Mouse (Mus musculus): Measurements from ENCODE around the gene Kank1. TPM values are rescaled to one million over a fixed set of nuclear protein-coding genes. Genes with fewer than 3 reads are reported as not detected.

Kank1 gene
- polyA plus RNA-seq, 1 experiment from 2014 or later, result 12.2 TPM

GRCm38 (mm10) chr19:25343657-25344322, 107.0 kb downstream of the Kank1 start:
- Histone ChIP-seq H3K36me3 (replicated peaks; ENCODE audit: control insufficient read depth, insufficient read depth) (no peaks in the 10 kb centered on the region), H3K27ac (no peak overlapping the region), H3K9ac (no peak overlapping the region), H3K27me3 (ENCODE audit: control insufficient read depth, insufficient read depth, low read length) (no peaks in the 10 kb centered on the region), H3K4me1 (replicated peaks; ENCODE audit: control insufficient read depth, insufficient read depth, low read length) (no peaks in the 10 kb centered on the region; the same call in 1 of the 2 replicates), H3K9me3 (ENCODE audit: control insufficient read depth, low read length) (no peaks in the 10 kb centered on the region), H3K4me3 (replicated peaks; ENCODE audit: low read length) (no peak overlapping the region), H3K4me2 (replicated peaks) (0 out of 2 replicates have a peak overlapping the region, but pooled peaks have one; percentile 6)
- DNase-seq (ENCODE audit: low spot score), result no peak
- no peak for ATAC-seq (ENCODE audit: low FRiP score)
- WGBS, result 59% methylated on average over 16 of the region's 16 CpGs

GRCm38 (mm10) chr19:25344371-25344770, 107.6 kb downstream of the Kank1 start:
- Histone ChIP-seq H3K36me3 (replicated peaks; ENCODE audit: control insufficient read depth, insufficient read depth) (no peaks in the 10 kb centered on the region), H3K4me2 (replicated peaks) (no peak overlapping the region), H3K9ac (no peak overlapping the region), H3K4me1 (replicated peaks; ENCODE audit: control insufficient read depth, insufficient read depth, low read length) (no peaks in the 10 kb centered on the region; the same call in 1 of the 2 replicates), H3K27me3 (ENCODE audit: control insufficient read depth, insufficient read depth, low read length) (no peaks in the 10 kb centered on the region), H3K9me3 (ENCODE audit: control insufficient read depth, low read length) (no peaks in the 10 kb centered on the region), H3K27ac (no peak overlapping the region), H3K4me3 (replicated peaks; ENCODE audit: low read length) (no peak overlapping the region)
- no peak for DNase-seq (ENCODE audit: low spot score)
- ATAC-seq (ENCODE audit: low FRiP score), result no peak
- WGBS, result 58% methylated on average over 6 of the region's 6 CpGs

GRCm38 (mm10) chr19:25345972-25346371, 109.2 kb downstream of the Kank1 start:
- Histone ChIP-seq H3K9me3 (ENCODE audit: control insufficient read depth, low read length) (no peaks in the 10 kb centered on the region), H3K27ac (no peak overlapping the region), H3K9ac (no peak overlapping the region), H3K27me3 (ENCODE audit: control insufficient read depth, insufficient read depth, low read length) (no peaks in the 10 kb centered on the region), H3K4me1 (replicated peaks; ENCODE audit: control insufficient read depth, insufficient read depth, low read length) (peaks cover 2% of the 10 kb centered on the region), H3K36me3 (replicated peaks; ENCODE audit: control insufficient read depth, insufficient read depth) (no peaks in the 10 kb centered on the region), H3K4me2 (replicated peaks) (no peak overlapping the region), H3K4me3 (replicated peaks; ENCODE audit: low read length) (no peak overlapping the region)
- ATAC-seq (ENCODE audit: low FRiP score), result no peak
- 96% methylated on average over 5 of the region's 5 CpGs for WGBS
- DNase-seq (ENCODE audit: low spot score), result no peak

GRCm38 (mm10) chr19:25347515-25347914, 110.7 kb downstream of the Kank1 start:
- no peak for DNase-seq (ENCODE audit: low spot score)
- Histone ChIP-seq H3K36me3 (replicated peaks; ENCODE audit: control insufficient read depth, insufficient read depth) (no peaks in the 10 kb centered on the region), H3K27ac (no peak overlapping the region), H3K9me3 (ENCODE audit: control insufficient read depth, low read length) (no peaks in the 10 kb centered on the region), H3K9ac (no peak overlapping the region), H3K27me3 (ENCODE audit: control insufficient read depth, insufficient read depth, low read length) (no peaks in the 10 kb centered on the region), H3K4me2 (replicated peaks) (no peak overlapping the region), H3K4me3 (replicated peaks; ENCODE audit: low read length) (no peak overlapping the region), H3K4me1 (replicated peaks; ENCODE audit: control insufficient read depth, insufficient read depth, low read length) (peaks cover 10% of the 10 kb centered on the region)
- WGBS, result 81% methylated on average over 5 of the region's 5 CpGs
- ATAC-seq (ENCODE audit: low FRiP score), result no peak

- 52% methylated on average over 15 of the region's 15 CpGs for WGBS
- Histone ChIP-seq H3K9me3 (ENCODE audit: control insufficient read depth, low read length) (no peaks in the 10 kb centered on the region), H3K4me3 (replicated peaks; ENCODE audit: low read length) (no peak overlapping the region), H3K4me2 (replicated peaks) (peak overlapping the region; percentile 19; the same call in 1 of the 2 replicates), H3K9ac (no peak overlapping the region), H3K27ac (no peak overlapping the region), H3K27me3 (ENCODE audit: control insufficient read depth, insufficient read depth, low read length) (no peaks in the 10 kb centered on the region), H3K4me1 (replicated peaks; ENCODE audit: control insufficient read depth, insufficient read depth, low read length) (peaks cover 10% of the 10 kb centered on the region), H3K36me3 (replicated peaks; ENCODE audit: control insufficient read depth, insufficient read depth) (no peaks in the 10 kb centered on the region)
- ATAC-seq (ENCODE audit: low FRiP score), result peak; percentile 73; the same call in 1 of the 2 replicates
- no peak for DNase-seq (ENCODE audit: low spot score)
Observed at GRCm38 (mm10) chr19:25351257-25351955, 114.6 kb downstream of the Kank1 start.

- H3K36me3 ChIP-seq (replicated peaks; ENCODE audit: control insufficient read depth, insufficient read depth), result no peaks in the 10 kb centered on the region
- no peak overlapping the region for H3K9ac ChIP-seq
- no peaks in the 10 kb centered on the region for H3K9me3 ChIP-seq (ENCODE audit: control insufficient read depth, low read length)
- H3K4me2 ChIP-seq (replicated peaks), result no peak overlapping the region
- no peaks in the 10 kb centered on the region for H3K27me3 ChIP-seq (ENCODE audit: control insufficient read depth, insufficient read depth, low read length)
- H3K27ac ChIP-seq, result no peak overlapping the region
- WGBS, result 66% methylated on average over 11 of the region's 11 CpGs
- no peak overlapping the region for H3K4me3 ChIP-seq (replicated peaks; ENCODE audit: low read length)
- DNase-seq (ENCODE audit: low spot score), result no peak
- peaks cover 5% of the 10 kb centered on the region; the same call in 1 of the 2 replicates for H3K4me1 ChIP-seq (replicated peaks; ENCODE audit: control insufficient read depth, insufficient read depth, low read length)
- ATAC-seq (ENCODE audit: low FRiP score), result no peak
Observed at GRCm38 (mm10) chr19:25357094-25357493, 120.3 kb downstream of the Kank1 start.

- ATAC-seq (ENCODE audit: low FRiP score) (no peak), DNase-seq (ENCODE audit: low spot score) (no peak)
- H3K27ac ChIP-seq, result no peak overlapping the region
- H3K9ac ChIP-seq, result no peak overlapping the region
- H3K9me3 ChIP-seq (ENCODE audit: control insufficient read depth, low read length), result no peaks in the 10 kb centered on the region
- no peaks in the 10 kb centered on the region for H3K36me3 ChIP-seq (replicated peaks; ENCODE audit: control insufficient read depth, insufficient read depth)
- peaks cover 5% of the 10 kb centered on the region; the same call in 1 of the 2 replicates for H3K4me1 ChIP-seq (replicated peaks; ENCODE audit: control insufficient read depth, insufficient read depth, low read length)
- H3K4me2 ChIP-seq (replicated peaks), result no peak overlapping the region
- no peak overlapping the region for H3K4me3 ChIP-seq (replicated peaks; ENCODE audit: low read length)
- WGBS, result 66% methylated on average over 8 of the region's 8 CpGs
- no peaks in the 10 kb centered on the region for H3K27me3 ChIP-seq (ENCODE audit: control insufficient read depth, insufficient read depth, low read length)
Observed at GRCm38 (mm10) chr19:25358486-25359120, 121.8 kb downstream of the Kank1 start.

GRCm38 (mm10) chr19:25360571-25361029, 123.8 kb downstream of the Kank1 start:
- ATAC-seq (ENCODE audit: low FRiP score) (peak; percentile 34; the same call in 1 of the 2 replicates), DNase-seq (ENCODE audit: low spot score) (no peak)
- no peak overlapping the region for H3K4me2 ChIP-seq (replicated peaks)
- no peaks in the 10 kb centered on the region for H3K27me3 ChIP-seq (ENCODE audit: control insufficient read depth, insufficient read depth, low read length)
- no peaks in the 10 kb centered on the region for H3K9me3 ChIP-seq (ENCODE audit: control insufficient read depth, low read length)
- WGBS, result 37% methylated on average over 9 of the region's 9 CpGs
- H3K36me3 ChIP-seq (replicated peaks; ENCODE audit: control insufficient read depth, insufficient read depth), result no peaks in the 10 kb centered on the region
- H3K4me3 ChIP-seq (replicated peaks; ENCODE audit: low read length), result no peak overlapping the region
- H3K27ac ChIP-seq, result no peak overlapping the region
- peaks cover 5% of the 10 kb centered on the region; the same call in 1 of the 2 replicates for H3K4me1 ChIP-seq (replicated peaks; ENCODE audit: control insufficient read depth, insufficient read depth, low read length)
- no peak overlapping the region for H3K9ac ChIP-seq

- no peak overlapping the region for H3K9ac ChIP-seq
- H3K4me3 ChIP-seq (replicated peaks; ENCODE audit: low read length), result no peak overlapping the region
- H3K27ac ChIP-seq, result no peak overlapping the region
- WGBS, result 66% methylated on average over 7 of the region's 7 CpGs
- H3K4me1 ChIP-seq (replicated peaks; ENCODE audit: control insufficient read depth, insufficient read depth, low read length), result peaks cover 5% of the 10 kb centered on the region; the same call in 1 of the 2 replicates
- ATAC-seq (ENCODE audit: low FRiP score) (no peak), DNase-seq (ENCODE audit: low spot score) (no peak)
- no peaks in the 10 kb centered on the region for H3K36me3 ChIP-seq (replicated peaks; ENCODE audit: control insufficient read depth, insufficient read depth)
- no peak overlapping the region for H3K4me2 ChIP-seq (replicated peaks)
- H3K9me3 ChIP-seq (ENCODE audit: control insufficient read depth, low read length), result no peaks in the 10 kb centered on the region
- no peaks in the 10 kb centered on the region for H3K27me3 ChIP-seq (ENCODE audit: control insufficient read depth, insufficient read depth, low read length)
Observed at GRCm38 (mm10) chr19:25361956-25362355, 125.2 kb downstream of the Kank1 start.

All from hindbrain, embryonic 14.5 days (tissue).